Mouse (Mus musculus): ENCODE data around the gene Fam168b.

- TF ChIP-seq CTCF (IDR thresholded peaks at IDR 0.05) (no peak), POLR2A (IDR thresholded peaks at IDR 0.05; ENCODE audit: insufficient read depth, low read depth, low read length) (no peak), EP300 (IDR thresholded peaks at IDR 0.05; ENCODE audit: insufficient read depth, low read depth, low read length) (no peak)
Observed at GRCm38 (mm10) chr1:34819225-34819910, 23.5 kb downstream of the Fam168b start.
